Mouse (Mus musculus): ENCODE results near the gene Snx13.

Gene Snx13

DNA sequence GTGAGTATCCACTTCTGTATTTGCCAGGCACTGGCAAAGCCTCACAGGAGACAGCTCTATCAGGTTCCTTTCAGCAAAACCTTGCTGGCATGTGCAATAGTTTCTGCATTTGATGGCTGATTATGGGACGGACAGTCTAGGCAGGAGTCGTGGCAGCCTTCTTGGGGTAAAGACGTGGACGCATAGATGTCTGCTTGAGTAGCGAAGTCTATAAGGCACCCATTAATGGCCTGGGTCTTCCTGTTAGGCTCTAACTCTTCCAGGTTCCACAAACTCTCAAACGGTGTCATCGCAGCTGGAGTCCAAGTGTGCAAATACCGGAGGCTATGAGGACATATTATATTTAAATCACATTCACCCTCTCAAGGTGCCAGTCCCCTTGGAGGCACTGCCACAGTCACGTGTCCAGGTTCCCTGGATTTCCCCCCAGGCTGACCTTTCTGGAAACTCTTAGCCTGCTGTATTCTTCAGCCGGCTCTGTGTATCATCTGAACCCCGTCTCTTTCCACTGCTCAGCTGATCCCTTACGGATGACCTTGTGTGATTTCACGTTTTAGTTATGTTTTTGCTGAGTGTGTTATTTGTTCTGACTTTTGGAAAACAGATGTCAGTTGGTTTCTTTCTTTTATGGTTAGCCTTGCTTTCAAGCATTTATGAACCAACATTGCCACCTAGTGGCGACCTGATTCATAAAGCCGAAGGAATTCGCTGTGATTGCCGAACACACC, 144.9 kb downstream of the Snx13 start:
- DNase-seq (ENCODE audit: low read depth, low spot score): peak; percentile 82

- no peak for DNase-seq (ENCODE audit: low read depth, low spot score)
Observed at GRCm38 (mm10) chr12:35192426-35192769, 145.4 kb downstream of the Snx13 start.

All from CD4-positive, CD25-positive, alpha-beta regulatory T cell, adult 2 months (primary cell).